Mouse (Mus musculus): Measurements from ENCODE around the gene Slc2a4. TPM values are rescaled to one million over a fixed set of nuclear protein-coding genes. Genes with fewer than 3 reads are reported as not detected.

The Slc2a4 gene
- polyA plus RNA-seq, 1 experiment from 2014 or later = 25.9 TPM

DNA sequence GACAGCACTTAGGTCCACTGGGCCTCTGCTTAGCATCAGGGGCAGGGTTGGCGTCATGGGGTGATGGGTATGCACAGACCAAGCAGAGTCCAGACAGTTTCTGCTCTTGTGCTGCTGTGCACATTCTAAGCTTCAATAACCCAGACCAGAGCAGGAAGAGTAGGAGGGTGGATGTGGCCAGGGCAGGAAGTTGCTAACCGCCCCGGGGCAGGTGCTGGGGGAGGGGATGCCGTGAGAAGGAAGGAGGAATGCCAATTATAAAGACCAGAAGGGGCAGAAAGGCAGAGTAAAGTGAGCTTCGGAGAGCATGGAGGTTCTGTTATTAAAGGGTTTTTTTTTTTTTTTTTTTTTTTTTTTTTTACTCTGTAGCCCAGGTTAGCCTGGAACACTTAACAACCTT lies 53.3 kb downstream of the Slc2a4 start:
- H3K27me3 ChIP-seq (replicated peaks) = no peaks in the 10 kb centered on the region
- H3K4me2 ChIP-seq = no peak overlapping the region
- ATAC-seq (ENCODE audit: insufficient number of reproducible peaks, low FRiP score) = no peak
- H3K9ac ChIP-seq = no peak overlapping the region
- no peaks in the 10 kb centered on the region for H3K36me3 ChIP-seq
- no peak overlapping the region for H3K4me3 ChIP-seq
- H3K4me1 ChIP-seq (replicated peaks) = peaks cover 41% of the 10 kb centered on the region
- 74% methylated on average over 5 of the region's 5 CpGs for WGBS
- no peak overlapping the region for H3K27ac ChIP-seq (ENCODE audit: poor library complexity, severe bottlenecking)
- H3K9me3 ChIP-seq (replicated peaks) = no peaks in the 10 kb centered on the region

Small RNA genes lying within 50 kb of the gene (microRNA-seq; reads per million reads assigned to microRNA genes)
- gene Gm44349 = not detected

Other genes with a start within 250 kb of the Slc2a4 start
- 23.7 and 25.2 TPM in 2 replicates for gene Polr2a, start 189.6 kb downstream of the Slc2a4 start, polyA plus RNA-seq (2016; fragmentation: Nextera tagmentation; extraction: Ambion mirVana)
- 0.33 TPM in 2 replicates for gene Slc35g3, start 186.2 kb downstream of the Slc2a4 start, polyA plus RNA-seq (2016; fragmentation: Nextera tagmentation; extraction: Ambion mirVana)
- 2.9 and 3.3 TPM in 2 replicates for gene Zbtb4, start 182.3 kb downstream of the Slc2a4 start, polyA plus RNA-seq (2016; fragmentation: Nextera tagmentation; extraction: Ambion mirVana)
- gene Chrnb1, start 152.2 kb downstream of the Slc2a4 start, polyA plus RNA-seq (2016; fragmentation: Nextera tagmentation; extraction: Ambion mirVana) = 5.6 and 7.7 TPM in 2 replicates
- gene Fgf11, start 146.3 kb downstream of the Slc2a4 start, polyA plus RNA-seq (2016; fragmentation: Nextera tagmentation; extraction: Ambion mirVana) = 2.3 and 2.4 TPM in 2 replicates
- gene Tmem102, start 142.6 kb downstream of the Slc2a4 start, polyA plus RNA-seq (2016; fragmentation: Nextera tagmentation; extraction: Ambion mirVana) = 1.5 and 1.6 TPM in 2 replicates
- gene Gm39566, start 132.9 kb downstream of the Slc2a4 start, polyA plus RNA-seq (2016; fragmentation: Nextera tagmentation; extraction: Ambion mirVana) = not detected in 2 replicates
- not detected in 2 replicates for gene Spem2, start 129.7 kb downstream of the Slc2a4 start, polyA plus RNA-seq (2016; fragmentation: Nextera tagmentation; extraction: Ambion mirVana)
- gene Spem1, start 126.0 kb downstream of the Slc2a4 start, polyA plus RNA-seq (2016; fragmentation: Nextera tagmentation; extraction: Ambion mirVana) = not detected in 2 replicates
- 1.8 and 2.3 TPM in 2 replicates for gene Nlgn2, start 110.4 kb downstream of the Slc2a4 start, polyA plus RNA-seq (2016; fragmentation: Nextera tagmentation; extraction: Ambion mirVana)
- gene Tmem256, start 109.7 kb downstream of the Slc2a4 start, polyA plus RNA-seq (2016; fragmentation: Nextera tagmentation; extraction: Ambion mirVana) = 289 and 297 TPM in 2 replicates
- gene Plscr3, start 101.8 kb downstream of the Slc2a4 start, polyA plus RNA-seq (2016; fragmentation: Nextera tagmentation; extraction: Ambion mirVana) = 77.9 and 82.3 TPM in 2 replicates
- 0.28 and 0.32 TPM in 2 replicates for gene Tnk1, start 89.5 kb downstream of the Slc2a4 start, polyA plus RNA-seq (2016; fragmentation: Nextera tagmentation; extraction: Ambion mirVana)
- not detected in 2 replicates for gene Tmem95, start 70.2 kb downstream of the Slc2a4 start, polyA plus RNA-seq (2016; fragmentation: Nextera tagmentation; extraction: Ambion mirVana)
- gene Kctd11, start 66.8 kb downstream of the Slc2a4 start, polyA plus RNA-seq (2016; fragmentation: Nextera tagmentation; extraction: Ambion mirVana) = 4.1 and 4.5 TPM in 2 replicates
- 10.3 and 11.2 TPM in 2 replicates for gene Acap1, start 52.6 kb downstream of the Slc2a4 start, polyA plus RNA-seq (2016; fragmentation: Nextera tagmentation; extraction: Ambion mirVana)
- gene 2810408A11Rik, start 47.2 kb downstream of the Slc2a4 start, polyA plus RNA-seq (2016; fragmentation: Nextera tagmentation; extraction: Ambion mirVana) = 4.7 and 5.2 TPM in 2 replicates
- 7.6 and 9.2 TPM in 2 replicates for gene Neurl4, start 47.1 kb downstream of the Slc2a4 start, polyA plus RNA-seq (2016; fragmentation: Nextera tagmentation; extraction: Ambion mirVana)
- 49.2 and 50.6 TPM in 2 replicates for gene Gps2, start 34.3 kb downstream of the Slc2a4 start, polyA plus RNA-seq (2016; fragmentation: Nextera tagmentation; extraction: Ambion mirVana)
- gene Eif5a, start 26.2 kb downstream of the Slc2a4 start, polyA plus RNA-seq (2016; fragmentation: Nextera tagmentation; extraction: Ambion mirVana) = 1,286 and 1,307 TPM in 2 replicates
- gene Ybx2, start 12.4 kb downstream of the Slc2a4 start, polyA plus RNA-seq (2016; fragmentation: Nextera tagmentation; extraction: Ambion mirVana) = 2.0 and 2.6 TPM in 2 replicates
- gene Cldn7, start 16.6 kb upstream of the Slc2a4 start, polyA plus RNA-seq (2016; fragmentation: Nextera tagmentation; extraction: Ambion mirVana) = 2.1 and 2.5 TPM in 2 replicates
- gene Ctdnep1, start 33.0 kb upstream of the Slc2a4 start, polyA plus RNA-seq (2016; fragmentation: Nextera tagmentation; extraction: Ambion mirVana) = 23.6 and 24.5 TPM in 2 replicates
- gene Elp5, start 34.3 kb upstream of the Slc2a4 start, polyA plus RNA-seq (2016; fragmentation: Nextera tagmentation; extraction: Ambion mirVana) = 103 and 109 TPM in 2 replicates
- 445 and 451 TPM in 2 replicates for gene Gabarap, start 43.0 kb upstream of the Slc2a4 start, polyA plus RNA-seq (2016; fragmentation: Nextera tagmentation; extraction: Ambion mirVana)
- 51.0 and 54.1 TPM in 2 replicates for gene Phf23, start 47.6 kb upstream of the Slc2a4 start, polyA plus RNA-seq (2016; fragmentation: Nextera tagmentation; extraction: Ambion mirVana)
- gene Dvl2, start 52.4 kb upstream of the Slc2a4 start, polyA plus RNA-seq (2016; fragmentation: Nextera tagmentation; extraction: Ambion mirVana) = 25.8 and 26.1 TPM in 2 replicates
- gene Acadvl, start 67.2 kb upstream of the Slc2a4 start, polyA plus RNA-seq (2016; fragmentation: Nextera tagmentation; extraction: Ambion mirVana) = 126 and 129 TPM in 2 replicates
- 4.2 and 6.0 TPM in 2 replicates for gene Dlg4, start 68.8 kb upstream of the Slc2a4 start, polyA plus RNA-seq (2016; fragmentation: Nextera tagmentation; extraction: Ambion mirVana)
- gene Asgr1, start 105.9 kb upstream of the Slc2a4 start, polyA plus RNA-seq (2016; fragmentation: Nextera tagmentation; extraction: Ambion mirVana) = 0.15 and 0.19 TPM in 2 replicates
- gene Asgr2, start 144.5 kb upstream of the Slc2a4 start, polyA plus RNA-seq (2016; fragmentation: Nextera tagmentation; extraction: Ambion mirVana) = not detected in 2 replicates
- 0.24 TPM in 1 of 2 replicates, not detected in the other for gene Mgl2, start 182.1 kb upstream of the Slc2a4 start, polyA plus RNA-seq (2016; fragmentation: Nextera tagmentation; extraction: Ambion mirVana)
- not detected in 2 replicates for gene Clec10a, start 208.0 kb upstream of the Slc2a4 start, polyA plus RNA-seq (2016; fragmentation: Nextera tagmentation; extraction: Ambion mirVana)

All from heart, embryonic 12.5 days (tissue).